Mouse (Mus musculus): ENCODE data around the gene S100a16.

- TF ChIP-seq POLR2A (IDR thresholded peaks at IDR 0.05; ENCODE audit: insufficient read depth, low read depth, low read length) (no peak), CTCF (IDR thresholded peaks at IDR 0.05; ENCODE audit: insufficient read depth, low read depth, low read length) (no peak)
These were observed 43.1 kb upstream of the S100a16 start for GRCm38 (mm10) chr3:90493831-90494540.
